Mouse (Mus musculus): ENCODE measurements at regions not wholly inside any gene's neighbourhood (a gene's known extent, or its start where the extent isn't known, plus 50 kb on each side); places are given as distances from the start of the nearest gene placed in this dataset.
A peak's percentile ranks its signal among the peaks of the same experiment; 100 is the strongest.

DNA sequence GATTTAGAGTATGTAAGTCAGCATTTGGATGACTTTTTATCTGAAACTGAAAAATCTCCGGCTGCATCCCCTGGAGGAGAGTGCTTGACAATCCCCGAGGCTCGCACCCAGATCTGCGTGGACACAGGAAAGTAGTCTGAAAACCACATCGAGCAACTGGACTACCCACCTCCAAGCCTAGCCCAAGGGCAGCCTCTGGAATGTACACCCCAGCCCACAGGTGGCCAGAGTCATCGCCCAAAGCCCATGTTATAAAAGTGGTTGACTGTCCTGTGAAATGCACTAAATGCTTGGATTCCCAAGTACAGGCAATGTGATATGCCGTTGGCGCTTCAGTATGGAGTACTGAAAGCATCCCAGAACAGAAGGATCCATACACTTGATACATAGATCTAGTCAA lies 175.1 kb downstream of the Gas1 start:
- DNase-seq: no peak

GRCm38 (mm10) chr13:60001637-60002036 lies 175.5 kb downstream of the Gas1 start:
- DNase-seq: no peak

GRCm38 (mm10) chr13:60000618-60001347 lies 176.4 kb downstream of the Gas1 start:
- DNase-seq: no peak

DNA sequence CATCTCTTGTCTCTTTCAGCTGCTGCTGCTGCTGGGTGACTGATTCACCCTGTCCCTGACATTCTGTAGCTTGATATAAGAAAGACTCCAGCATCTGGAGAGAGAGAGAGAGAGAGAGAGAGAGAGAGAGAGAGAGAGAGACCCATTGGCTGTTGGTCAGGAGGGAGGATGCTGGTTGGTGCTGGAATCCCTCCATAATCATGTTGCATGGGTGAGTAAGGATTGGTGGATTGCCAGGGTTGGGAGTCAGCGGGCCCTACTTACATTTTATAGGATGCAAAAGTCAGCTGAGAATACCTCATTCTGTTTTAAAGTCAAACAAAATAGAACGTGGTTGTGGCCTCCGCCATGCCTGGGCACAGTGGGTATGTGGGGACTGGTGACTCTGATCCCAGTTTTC lies 174.5 kb upstream of the Tut7 start:
- no peak for DNase-seq

- no peak for DNase-seq
These were observed 173.3 kb upstream of the Tut7 start for GRCm38 (mm10) chr13:59996146-59996814.

- no peak for DNase-seq
These were observed 170.0 kb upstream of the Tut7 start for GRCm38 (mm10) chr13:59992780-59993501.

DNA sequence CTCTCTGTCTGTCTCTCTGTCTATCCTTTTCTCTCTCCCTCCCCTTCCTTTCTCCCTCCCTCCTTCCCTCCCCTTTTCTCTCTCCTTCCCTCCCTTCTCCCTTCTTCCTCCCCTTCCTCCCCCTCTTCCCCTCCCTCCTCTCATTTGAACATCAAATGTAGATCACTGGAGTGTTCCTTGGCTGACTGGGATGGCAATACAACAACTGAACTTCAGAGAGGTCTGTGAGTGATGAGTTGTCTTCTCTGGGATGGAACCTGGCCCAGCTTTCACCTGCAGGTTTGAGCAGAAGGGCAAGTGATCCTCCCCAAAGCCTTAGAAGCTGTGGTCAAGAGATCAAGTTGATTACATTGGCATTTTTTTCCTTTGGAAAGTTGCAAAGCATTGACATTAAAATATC lies 169.4 kb upstream of the Tut7 start:
- DNase-seq: no peak

DNA sequence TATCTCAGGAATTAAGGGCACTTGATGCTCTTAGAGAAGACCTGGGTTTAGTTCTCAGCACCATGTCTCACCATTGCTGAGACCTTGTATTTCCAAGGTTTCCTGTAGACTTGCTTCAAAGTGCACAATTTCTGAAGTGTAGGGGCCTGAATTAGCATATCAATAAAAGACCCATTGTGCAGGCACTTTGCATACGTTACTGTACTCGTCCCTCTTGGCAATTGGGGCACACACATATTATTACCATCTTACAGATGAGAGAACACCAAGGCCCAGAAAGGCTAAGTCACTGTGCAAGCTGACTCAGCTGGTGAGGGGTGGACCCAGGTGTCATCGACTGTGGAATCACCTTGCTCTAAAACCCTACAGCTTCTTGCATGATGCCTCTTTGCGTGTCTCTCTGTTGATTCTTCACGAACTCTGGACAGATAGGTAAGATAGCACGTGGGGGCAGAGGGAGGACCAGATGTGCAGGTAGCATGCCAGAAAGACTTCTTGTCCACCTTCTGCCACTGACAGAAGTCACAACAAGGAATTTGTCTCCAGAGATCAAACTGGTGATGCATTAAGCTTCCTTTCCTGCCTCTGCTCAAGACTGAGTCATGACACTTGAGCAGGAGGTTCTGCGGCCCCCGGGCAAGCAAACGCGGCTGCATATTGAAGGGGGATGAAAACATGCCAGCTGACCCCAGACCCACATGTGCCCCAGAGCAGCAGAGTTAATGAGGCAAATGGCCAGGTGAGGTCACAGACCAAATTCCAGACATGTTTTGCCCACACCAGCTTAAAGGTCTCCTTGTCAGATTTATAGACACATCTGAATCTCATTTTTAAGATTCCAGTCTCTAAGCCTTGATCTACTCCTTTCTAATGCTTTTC lies 167.7 kb upstream of the Tut7 start:
- DNase-seq: no peak

GRCm38 (mm10) chr13:59988393-59988965 lies 165.5 kb upstream of the Tut7 start:
- DNase-seq: no peak

- DNase-seq: no peak
These were observed 153.5 kb upstream of the Tut7 start for GRCm38 (mm10) chr13:59976425-59976824.

DNA sequence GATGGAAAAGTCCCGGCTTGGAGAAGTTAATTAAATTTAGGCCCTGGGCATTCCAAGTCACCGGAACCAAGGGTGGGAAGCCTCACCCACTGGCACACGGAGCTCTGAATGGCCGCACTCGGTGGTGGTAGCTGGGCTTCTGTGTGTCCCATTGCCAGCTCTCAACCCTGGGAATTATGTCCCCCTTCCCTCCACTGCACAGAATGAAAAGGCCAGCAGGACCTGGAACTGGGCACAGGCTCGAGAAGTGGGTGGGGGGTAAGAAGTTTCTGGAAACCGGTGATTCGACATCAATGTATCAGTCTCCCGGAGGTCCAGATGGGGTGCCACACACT lies 149.1 kb upstream of the Tut7 start:
- DNase-seq: no peak

- DNase-seq: no peak
These were observed 148.5 kb upstream of the Tut7 start for GRCm38 (mm10) chr13:59971231-59972092.

DNA sequence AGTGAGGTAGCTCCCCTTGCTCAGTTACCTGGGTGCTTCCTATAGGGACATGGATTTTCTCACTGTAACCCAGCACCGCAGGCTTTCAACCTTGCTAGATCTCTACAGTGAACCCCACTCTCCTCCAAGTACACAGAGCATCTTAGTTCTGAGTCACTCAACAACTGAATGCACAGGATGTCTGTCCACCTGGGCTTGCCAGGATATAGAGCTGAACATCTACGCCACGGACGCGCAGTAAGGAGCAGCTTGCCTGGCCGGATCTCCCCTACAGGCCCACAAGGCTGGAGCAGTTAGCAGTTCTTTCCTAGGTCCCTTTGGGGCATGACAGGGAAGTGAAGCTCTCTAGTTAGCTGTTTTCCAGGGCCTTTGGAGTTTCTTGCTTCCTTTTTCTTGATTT lies 147.5 kb upstream of the Tut7 start:
- DNase-seq: no peak

GRCm38 (mm10) chr13:59969484-59969883 lies 146.5 kb upstream of the Tut7 start:
- DNase-seq: no peak

- DNase-seq: peak; percentile 31
These were observed 145.8 kb upstream of the Tut7 start for GRCm38 (mm10) chr13:59968584-59969240.

DNA sequence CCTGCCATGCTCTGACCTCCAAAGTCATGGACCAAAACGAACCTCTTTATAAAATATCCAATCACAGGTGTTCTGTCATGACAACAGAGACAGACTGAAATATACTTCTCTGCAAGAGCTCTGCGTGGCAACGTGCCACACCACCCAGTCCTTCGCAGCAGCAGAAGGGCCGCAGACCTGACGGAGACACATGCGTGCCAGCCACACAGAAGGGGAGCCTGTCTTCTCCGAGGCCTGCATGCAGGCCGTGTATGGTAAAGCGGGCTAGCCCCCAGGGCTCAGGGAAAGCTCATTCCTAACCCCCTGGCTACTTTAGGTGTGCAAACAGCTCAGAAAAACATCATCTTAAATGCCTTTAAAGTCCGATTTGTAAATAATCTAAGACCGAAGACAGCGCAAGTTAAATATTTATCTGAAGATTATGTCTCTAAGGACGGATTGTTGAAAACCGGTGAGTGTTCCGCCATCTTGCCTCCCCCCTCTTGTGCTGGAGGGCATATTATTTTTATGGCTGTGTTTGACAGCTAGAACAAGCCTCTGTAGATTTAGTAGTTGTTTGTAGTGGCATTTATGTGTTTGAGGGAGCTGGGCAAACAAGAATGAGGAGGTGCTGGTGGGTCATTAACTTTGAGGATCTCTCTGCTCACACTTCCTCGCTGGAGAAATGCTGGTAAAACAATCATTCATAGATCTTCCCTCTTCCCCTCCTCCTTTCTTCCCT lies 143.7 kb upstream of the Tut7 start:
- DNase-seq: no peak

GRCm38 (mm10) chr13:59964981-59965380 lies 142.0 kb upstream of the Tut7 start:
- no peak for DNase-seq

- no peak for DNase-seq
These were observed 140.0 kb upstream of the Tut7 start for GRCm38 (mm10) chr13:59962676-59963664.

DNA sequence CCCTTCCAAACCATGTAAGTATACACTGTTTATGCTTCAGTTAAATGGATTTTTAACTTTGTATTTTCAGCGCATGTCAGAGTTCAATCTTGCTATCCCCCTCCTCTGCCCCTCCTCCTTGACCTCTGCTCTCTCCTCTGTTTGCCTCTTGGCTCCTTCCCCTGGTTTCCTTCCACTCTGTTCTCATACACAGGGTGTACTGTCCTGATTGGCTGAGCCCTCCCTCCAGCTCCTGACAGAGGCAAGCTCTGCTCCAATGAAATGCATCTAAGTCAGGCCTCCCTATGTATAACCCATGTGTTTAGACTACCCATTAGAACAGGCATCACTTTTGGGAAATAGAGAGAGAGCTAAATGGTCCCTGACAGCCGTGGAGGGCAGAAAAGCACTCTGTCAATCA lies 133.5 kb upstream of the Tut7 start:
- DNase-seq: no peak

All from cerebellum, adult 9-11 months (tissue).